Mouse (Mus musculus): ENCODE data around the gene Slc12a1.

Slc12a1 gene

GRCm38 (mm10) chr2:125152388-125152787 lies at the start of gene Slc12a1:
Slc12a1 (plus strand) TSS chr2:125152505.
- no peak for DNase-seq (ENCODE audit: low read depth, low spot score)

- peak; percentile 63 for DNase-seq (ENCODE audit: low read depth, low spot score)
These were observed 47.8 kb upstream of the Slc12a1 start for GRCm38 (mm10) chr2:125104491-125104890.

GRCm38 (mm10) chr2:125106536-125106935 lies 45.8 kb upstream of the Slc12a1 start:
- peak; percentile 57 for DNase-seq (ENCODE audit: low read depth, low spot score)

GRCm38 (mm10) chr2:125119381-125120110 lies 32.8 kb upstream of the Slc12a1 start:
- peak; percentile 78 for DNase-seq (ENCODE audit: low read depth, low spot score)

GRCm38 (mm10) chr2:125122288-125122623 lies 30.0 kb upstream of the Slc12a1 start:
- no peak for DNase-seq (ENCODE audit: low read depth, low spot score)

GRCm38 (mm10) chr2:125122624-125123476 lies 29.5 kb upstream of the Slc12a1 start:
- no peak for DNase-seq (ENCODE audit: low read depth, low spot score)

- peak; percentile 78 for DNase-seq (ENCODE audit: low read depth, low spot score)
These were observed 28.8 kb upstream of the Slc12a1 start, which contains the start of gene Myef2 for GRCm38 (mm10) chr2:125123477-125123852. Myef2 (minus strand) TSS chr2:125123661.

GRCm38 (mm10) chr2:125125824-125126223 lies 26.5 kb upstream of the Slc12a1 start:
- DNase-seq (ENCODE audit: low read depth, low spot score), result no peak

- no peak for DNase-seq (ENCODE audit: low read depth, low spot score)
These were observed 25.5 kb upstream of the Slc12a1 start for GRCm38 (mm10) chr2:125126792-125127191.

- DNase-seq (ENCODE audit: low read depth, low spot score), result peak; percentile 32
These were observed 18.2 kb upstream of the Slc12a1 start for GRCm38 (mm10) chr2:125134113-125134512.

GRCm38 (mm10) chr2:125135903-125136811 lies 16.1 kb upstream of the Slc12a1 start, which contains the start of gene Ctxn2:
Ctxn2 (plus strand) TSS chr2:125136692.
- DNase-seq (ENCODE audit: low read depth, low spot score), result peak; percentile 83

GRCm38 (mm10) chr2:125136846-125137245 lies 15.5 kb upstream of the Slc12a1 start:
- DNase-seq (ENCODE audit: low read depth, low spot score), result no peak

- no peak for DNase-seq (ENCODE audit: low read depth, low spot score)
These were observed 10.0 kb upstream of the Slc12a1 start for GRCm38 (mm10) chr2:125142336-125142735.

- DNase-seq (ENCODE audit: low read depth, low spot score), result no peak
These were observed 2.0 kb downstream of the Slc12a1 start for GRCm38 (mm10) chr2:125154294-125154693.

- DNase-seq (ENCODE audit: low read depth, low spot score), result peak; percentile 25
These were observed 3.2 kb downstream of the Slc12a1 start for GRCm38 (mm10) chr2:125155504-125155903.

- DNase-seq (ENCODE audit: low read depth, low spot score), result no peak
These were observed 9.7 kb downstream of the Slc12a1 start for GRCm38 (mm10) chr2:125162012-125162470.

GRCm38 (mm10) chr2:125178225-125178798 lies 26.0 kb downstream of the Slc12a1 start:
- DNase-seq (ENCODE audit: low read depth, low spot score), result no peak

GRCm38 (mm10) chr2:125187904-125188303 lies 35.6 kb downstream of the Slc12a1 start:
- DNase-seq (ENCODE audit: low read depth, low spot score), result no peak

- peak; percentile 75 for DNase-seq (ENCODE audit: low read depth, low spot score)
These were observed 36.9 kb downstream of the Slc12a1 start for GRCm38 (mm10) chr2:125189197-125189596.

GRCm38 (mm10) chr2:125192905-125193304 lies 40.6 kb downstream of the Slc12a1 start:
- DNase-seq (ENCODE audit: low read depth, low spot score), result no peak

GRCm38 (mm10) chr2:125196771-125197170 lies 44.5 kb downstream of the Slc12a1 start:
- DNase-seq (ENCODE audit: low read depth, low spot score), result no peak
